Mouse (Mus musculus): ENCODE data around the gene Olfr944. TPM values are rescaled to one million over a fixed set of nuclear protein-coding genes. Genes with fewer than 3 reads are reported as not detected.

Olfr944 gene
- not detected in 2 replicates for polyA plus RNA-seq (2012; ENCODE audit: insufficient read depth, insufficient read length, low replicate concordance, missing spikeins)

GRCm38 (mm10) chr9:39201620-39202019 lies at the start of gene Olfr944:
Gene Olfr944 (plus strand): TSS chr9:39201920.
- H3K4me3 ChIP-seq (ENCODE audit: insufficient read depth, low read depth, low read length), result no peak within 1 kb of the TSS
- TF ChIP-seq POLR2A (IDR thresholded peaks at IDR 0.05; ENCODE audit: insufficient read depth, low read depth, low read length) (no peak), CTCF (IDR thresholded peaks at IDR 0.05; ENCODE audit: insufficient read depth, low read depth, low read length) (no peak)
- no peak within 1 kb of the TSS for H3K27ac ChIP-seq (ENCODE audit: insufficient read depth, low read depth, low read length)
- no peaks in the 10 kb centered on the region for H3K4me1 ChIP-seq (ENCODE audit: control insufficient read depth, insufficient read depth, low read length)

DNA sequence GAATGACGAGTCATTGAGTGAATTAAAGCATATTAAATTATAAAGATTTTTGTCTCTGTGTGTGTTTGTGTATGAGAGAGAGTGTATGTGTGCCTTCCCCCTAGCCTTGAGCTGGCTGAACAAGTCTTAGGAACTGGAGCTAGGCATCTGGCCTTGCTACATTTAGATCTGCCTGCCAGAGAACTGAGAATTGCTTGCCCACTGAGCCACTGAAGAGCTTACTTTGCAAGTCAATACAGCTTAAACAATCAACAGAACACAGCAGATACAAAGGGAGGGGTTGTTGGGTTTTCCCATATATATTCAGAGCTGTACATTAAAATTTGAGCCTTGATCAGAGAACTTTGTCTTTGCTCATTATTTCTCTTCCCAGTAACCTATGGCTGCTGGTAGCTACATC lies 49.3 kb upstream of the Olfr944 start:
- Histone ChIP-seq H3K4me1 (ENCODE audit: control insufficient read depth, insufficient read depth, low read length) (no peaks in the 10 kb centered on the region), H3K4me3 (ENCODE audit: insufficient read depth, low read depth, low read length) (no peak overlapping the region), H3K27ac (ENCODE audit: insufficient read depth, low read depth, low read length) (no peak overlapping the region)
- WGBS, result 64% methylated on average over 1 of the region's 1 CpGs
- no peak for TF ChIP-seq POLR2A (IDR thresholded peaks at IDR 0.05; ENCODE audit: insufficient read depth, low read depth, low read length)
- no peak for TF ChIP-seq CTCF (IDR thresholded peaks at IDR 0.05; ENCODE audit: insufficient read depth, low read depth, low read length)

GRCm38 (mm10) chr9:39166004-39166403 lies 35.7 kb upstream of the Olfr944 start, which contains the start of gene Olfr943:
Gene Olfr943 (plus strand): TSS chr9:39166304.
- Histone ChIP-seq H3K4me3 (ENCODE audit: insufficient read depth, low read depth, low read length) (no peak within 1 kb of the TSS), H3K27ac (ENCODE audit: insufficient read depth, low read depth, low read length) (no peak within 1 kb of the TSS), H3K4me1 (ENCODE audit: control insufficient read depth, insufficient read depth, low read length) (no peaks in the 10 kb centered on the region)
- 91% methylated on average over 5 of the region's 5 CpGs for WGBS
- no peak for TF ChIP-seq POLR2A (IDR thresholded peaks at IDR 0.05; ENCODE audit: insufficient read depth, low read depth, low read length)
- TF ChIP-seq CTCF (IDR thresholded peaks at IDR 0.05; ENCODE audit: insufficient read depth, low read depth, low read length), result no peak

DNA sequence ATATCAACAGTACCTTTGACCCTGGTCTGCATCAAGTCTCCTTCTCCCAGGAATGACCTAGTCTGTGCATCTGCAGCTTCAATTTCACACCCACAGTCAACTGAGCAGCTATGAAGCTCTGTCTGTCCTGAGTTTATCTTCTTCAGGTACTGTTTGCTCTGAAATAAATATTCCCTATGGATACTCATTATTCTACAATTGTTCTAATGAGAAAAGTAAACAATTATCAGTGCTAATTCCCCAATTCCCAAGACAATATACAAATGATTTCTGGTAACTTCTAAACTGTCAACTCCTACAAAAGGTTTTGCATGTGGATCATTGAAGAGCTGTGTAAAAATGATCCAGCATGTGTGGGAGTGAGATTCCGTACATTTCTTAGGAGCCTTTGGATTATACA lies 48.2 kb downstream of the Olfr944 start, which contains the start of gene Olfr1537:
TSS of gene Olfr1537 (minus strand) at position 101 of the 400 bp plus-strand sequence.
- no peak within 1 kb of the TSS for H3K4me3 ChIP-seq (ENCODE audit: insufficient read depth, low read depth, low read length)
- 72% methylated on average over 1 of the region's 1 CpGs for WGBS
- no peak for TF ChIP-seq POLR2A (IDR thresholded peaks at IDR 0.05; ENCODE audit: insufficient read depth, low read depth, low read length)
- no peak for TF ChIP-seq CTCF (IDR thresholded peaks at IDR 0.05; ENCODE audit: insufficient read depth, low read depth, low read length)
- no peaks in the 10 kb centered on the region for H3K4me1 ChIP-seq (ENCODE audit: control insufficient read depth, insufficient read depth, low read length)
- no peak within 1 kb of the TSS for H3K27ac ChIP-seq (ENCODE audit: insufficient read depth, low read depth, low read length)

Other genes starting within 250 kb of the Olfr944 start
- gene Olfr933, start 229.6 kb upstream of the Olfr944 start, polyA plus RNA-seq (2012; ENCODE audit: insufficient read depth, insufficient read length, low replicate concordance, missing spikeins), result not detected in 2 replicates
- not detected in 2 replicates for gene Olfr934, start 213.6 kb upstream of the Olfr944 start, polyA plus RNA-seq (2012; ENCODE audit: insufficient read depth, insufficient read length, low replicate concordance, missing spikeins)
- not detected in 2 replicates for gene Olfr935, start 202.2 kb upstream of the Olfr944 start, polyA plus RNA-seq (2012; ENCODE audit: insufficient read depth, insufficient read length, low replicate concordance, missing spikeins)
- not detected in 2 replicates for gene Olfr146, start 178.5 kb upstream of the Olfr944 start, polyA plus RNA-seq (2012; ENCODE audit: insufficient read depth, insufficient read length, low replicate concordance, missing spikeins)
- gene Olfr937, start 137.0 kb upstream of the Olfr944 start, polyA plus RNA-seq (2012; ENCODE audit: insufficient read depth, insufficient read length, low replicate concordance, missing spikeins), result not detected in 2 replicates
- gene Olfr938, start 123.0 kb upstream of the Olfr944 start, polyA plus RNA-seq (2012; ENCODE audit: insufficient read depth, insufficient read length, low replicate concordance, missing spikeins), result not detected in 2 replicates
- gene Olfr27, start 73.8 kb upstream of the Olfr944 start, polyA plus RNA-seq (2012; ENCODE audit: insufficient read depth, insufficient read length, low replicate concordance, missing spikeins), result not detected in 2 replicates
- gene Olfr943, start 35.6 kb upstream of the Olfr944 start, polyA plus RNA-seq (2012; ENCODE audit: insufficient read depth, insufficient read length, low replicate concordance, missing spikeins), result not detected in 2 replicates
- not detected in 2 replicates for gene Olfr1537, start 48.1 kb downstream of the Olfr944 start, polyA plus RNA-seq (2012; ENCODE audit: insufficient read depth, insufficient read length, low replicate concordance, missing spikeins)
- gene Olfr945, start 74.9 kb downstream of the Olfr944 start, polyA plus RNA-seq (2012; ENCODE audit: insufficient read depth, insufficient read length, low replicate concordance, missing spikeins), result not detected in 2 replicates
- gene Olfr948, start 124.1 kb downstream of the Olfr944 start, polyA plus RNA-seq (2012; ENCODE audit: insufficient read depth, insufficient read length, low replicate concordance, missing spikeins), result not detected in 2 replicates
- not detected in 2 replicates for gene Olfr951, start 185.5 kb downstream of the Olfr944 start, polyA plus RNA-seq (2012; ENCODE audit: insufficient read depth, insufficient read length, low replicate concordance, missing spikeins)
- not detected in 2 replicates for gene Olfr952, start 225.2 kb downstream of the Olfr944 start, polyA plus RNA-seq (2012; ENCODE audit: insufficient read depth, insufficient read length, low replicate concordance, missing spikeins)